Mouse (Mus musculus) Patski (cell line): Measurements from ENCODE around the gene Clip2. TPM values are rescaled to one million over a fixed set of nuclear protein-coding genes. Genes with fewer than 3 reads are reported as not detected.
A peak's percentile ranks its signal among the peaks of the same experiment; 100 is the strongest.
"Not testable (repeated sequence)": the region's sequence is repeated elsewhere in the genome, so short reads cannot be mapped to it uniquely, and the experiment has no call there.

ENCODE experiments used
- ATAC-seq: fragments of 100-300 bp; one replicate; pipeline ENCODE4 v1.8.0; 2021
- CTCF ChIA-PET: fragments of 350-600 bp; sonication (Branson Sonifier 250); formaldehyde crosslinking; loops from one replicate; lab custom pipeline; 2022; ENCODE audit warnings: inconsistent platforms; lab: Charles Lee
- POLR2A ChIA-PET: fragments of 350-600 bp; sonication (Branson Sonifier 250); formaldehyde crosslinking; loops from one replicate; lab custom pipeline; 2022; ENCODE audit warnings: antibody characterized with exemption, inconsistent platforms; lab: Charles Lee
- DNase-seq: peaks from one replicate; pipeline ENCODE4 v3.0.0-alpha.2; 2011; ENCODE audit warnings: low read depth, low spot score
- H3K27me3 ChIP-seq: fragments of 371-371 bp; one replicate; pipeline ENCODE4 v1.5.1; 2021
- CTCF ChIP-seq: fragments of 100-300 bp; IDR thresholded peaks from one replicate; pipeline ENCODE4 v1.5.1; 2021
- in situ Hi-C: fragments of 300-500 bp; cut with MboI; formaldehyde crosslinking; loops from 3 replicates; pipeline ENCODE4 v1.11.1; 2018; ENCODE audit warnings: low pct_unique_long_range_greater_than_20kb, mixed read lengths
- polyA plus RNA-seq: library from polyadenylated mRNA; unstranded; gene quantifications from one replicate; pipeline ENCODE4 v1.2.3, GENCODE M21; 2021

Clip2 gene
- polyA plus RNA-seq, 1 experiment from 2014 or later, result 33.8 TPM

DNA sequence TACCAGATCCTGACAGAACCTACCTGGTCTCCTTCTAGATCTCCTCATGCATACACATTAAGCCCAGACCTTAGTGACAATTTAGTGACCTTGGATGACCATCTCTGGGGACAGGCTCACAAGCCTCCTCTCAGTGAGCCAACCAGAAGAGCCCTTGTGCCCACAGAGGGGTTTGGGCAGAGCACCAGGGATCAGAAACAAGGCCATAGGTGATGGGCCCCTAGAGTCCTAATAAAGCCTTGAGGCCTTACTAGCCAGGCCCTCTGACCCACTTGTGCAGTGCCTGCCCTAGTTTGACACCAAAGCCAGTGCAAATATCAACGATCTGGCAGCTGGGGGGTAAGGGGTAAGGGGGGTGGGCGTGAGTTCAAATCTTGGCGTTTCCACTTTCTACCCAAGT lies 93.8 kb downstream of the Clip2 start:
- no peak for DNase-seq
- POLR2A ChIA-PET, result no interaction called here
- in situ Hi-C loops, result no loop called here
- CTCF ChIA-PET, result no interaction called here
- ATAC-seq, result no peak
- TF ChIP-seq CTCF, result no peak
- no peaks in the 10 kb centered on the region for H3K27me3 ChIP-seq

DNA sequence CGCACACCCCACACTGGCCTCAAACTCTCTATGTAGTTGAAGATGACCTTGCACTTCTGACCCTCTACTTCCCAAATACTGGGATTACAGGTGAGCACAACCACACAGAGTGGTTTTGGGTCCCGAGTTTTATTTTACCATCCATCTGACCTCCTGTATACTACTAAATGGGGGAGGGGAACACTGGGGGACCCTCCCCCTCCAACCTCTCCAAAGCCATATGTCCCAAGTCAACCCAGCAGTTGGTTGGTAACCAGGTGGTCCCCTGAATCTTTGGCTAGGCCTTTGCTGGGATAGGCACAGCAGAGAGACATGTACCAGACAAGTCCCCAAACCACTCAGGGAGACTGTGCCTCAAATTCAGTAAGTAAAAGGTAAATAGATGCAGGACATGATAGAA lies 94.9 kb downstream of the Clip2 start:
- in situ Hi-C loops, result no loop called here
- DNase-seq (no peak), ATAC-seq (no peak)
- no peak for TF ChIP-seq CTCF
- no peaks in the 10 kb centered on the region for H3K27me3 ChIP-seq
- POLR2A ChIA-PET, result no interaction called here
- CTCF ChIA-PET, result no interaction called here

GRCm38 (mm10) chr5:134456503-134456962 lies 95.7 kb downstream of the Clip2 start, which contains the start of gene Gtf2ird1:
TSS of gene Gtf2ird1 (minus strand) at chr5:134456716.
- POLR2A ChIA-PET, result interaction anchor here (1.0 to 1.5 kb wide), 6 partner anchors 17 to 71 kb away, joined by 3 to 9 read pairs (median 6); no protein-coding TSS in a partner anchor
- CTCF ChIA-PET, result interaction anchor here (0.9 kb wide), 1 partner anchor 10 kb away, joined by 3 read pairs; no protein-coding TSS in a partner anchor
- no peak for TF ChIP-seq CTCF
- ATAC-seq (peak; percentile 78), DNase-seq (no peak)
- no peaks in the 10 kb centered on the region for H3K27me3 ChIP-seq
- in situ Hi-C loops, result no loop called here

DNA sequence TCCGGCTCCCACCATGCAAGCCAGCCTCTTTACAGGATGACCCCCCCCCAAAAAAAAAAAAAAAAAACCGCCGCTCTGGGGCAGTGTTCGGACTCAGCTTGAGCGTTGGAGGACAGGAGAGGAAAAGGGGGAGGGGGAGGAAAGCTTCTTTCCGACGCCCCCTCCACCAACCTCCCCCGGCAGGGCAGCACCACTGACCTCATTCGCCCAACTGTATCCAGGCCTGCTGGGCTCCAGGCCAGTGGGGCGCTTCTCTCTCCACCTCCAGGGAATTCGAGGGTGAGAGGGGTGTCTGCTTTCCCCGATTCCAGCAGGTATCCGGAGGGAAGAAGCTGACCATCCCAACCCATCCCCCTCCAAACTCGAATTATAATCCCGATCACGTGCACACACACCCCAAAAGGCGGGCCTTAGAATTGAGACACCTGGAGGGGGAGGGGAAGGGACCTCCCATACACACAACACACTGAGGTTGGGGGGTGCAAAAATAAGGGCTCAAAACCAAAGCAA lies 96.3 kb downstream of the Clip2 start:
- ChIA-PET CTCF (interaction anchor here (0.9 to 2.4 kb wide), 2 partner anchors 11 to 15 kb away, joined by 3 to 8 read pairs; no protein-coding TSS in a partner anchor), POLR2A (interaction anchor here (0.7 to 1.5 kb wide), 7 partner anchors 10 to 71 kb away, joined by 3 to 9 read pairs (median 5); no protein-coding TSS in a partner anchor)
- DNase-seq, result no peak
- H3K27me3 ChIP-seq, result no peaks in the 10 kb centered on the region
- peak; percentile 33 for ATAC-seq
- no peak for TF ChIP-seq CTCF
- in situ Hi-C loops, result no loop called here

- POLR2A ChIA-PET, result interaction anchor here (0.7 to 1.5 kb wide), 7 partner anchors 9 to 70 kb away, joined by 3 to 9 read pairs (median 5); no protein-coding TSS in a partner anchor
- DNase-seq, result no peak
- H3K27me3 ChIP-seq, result no peaks in the 10 kb centered on the region
- peak; percentile 15 for ATAC-seq
- no peak for TF ChIP-seq CTCF
- CTCF ChIA-PET, result interaction anchor here (0.9 to 2.4 kb wide), 2 partner anchors 12 to 14 kb away, joined by 3 to 8 read pairs; no protein-coding TSS in a partner anchor
- in situ Hi-C loops, result no loop called here
Measured at GRCm38 (mm10) chr5:134455186-134455895, 96.9 kb downstream of the Clip2 start.

GRCm38 (mm10) chr5:134454421-134454820 lies 97.8 kb downstream of the Clip2 start:
- no peak for DNase-seq
- CTCF ChIA-PET, result interaction anchor here (2.4 kb wide), 1 partner anchor 14 kb away, joined by 8 read pairs; no protein-coding TSS in a partner anchor
- TF ChIP-seq CTCF, result no peak
- H3K27me3 ChIP-seq, result no peaks in the 10 kb centered on the region
- ATAC-seq, result no peak
- in situ Hi-C loops, result no loop called here
- POLR2A ChIA-PET, result interaction anchor here (1.1 kb wide), 1 partner anchor 81 kb away, joined by 3 read pairs; no protein-coding TSS in a partner anchor

DNA sequence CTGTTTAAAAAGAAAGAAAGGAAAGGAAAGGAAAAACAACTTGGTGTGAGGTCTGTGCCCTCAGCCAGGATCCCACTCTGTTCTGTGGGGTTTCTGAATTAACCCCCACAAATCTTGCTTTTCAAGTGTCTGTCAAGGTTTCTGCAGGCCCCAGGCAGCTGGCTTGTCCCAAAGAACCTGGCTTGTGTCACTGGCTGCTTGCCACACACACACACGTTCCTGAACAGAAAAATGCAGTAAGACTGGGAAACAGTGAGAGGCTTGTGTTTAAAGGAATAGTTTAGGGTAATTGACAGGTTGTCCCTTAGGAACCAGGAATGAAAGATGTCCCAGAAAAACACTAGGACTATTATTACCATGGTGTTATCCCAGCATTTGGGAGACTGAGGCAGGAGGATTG lies 98.7 kb downstream of the Clip2 start:
- no peak for TF ChIP-seq CTCF
- ChIA-PET CTCF (interaction anchor here (1.2 kb wide), 1 partner anchor 80 kb away, joined by 4 read pairs; no protein-coding TSS in a partner anchor), POLR2A (interaction anchor here (1.1 kb wide), 1 partner anchor 80 kb away, joined by 3 read pairs; no protein-coding TSS in a partner anchor)
- DNase-seq (no peak), ATAC-seq (no peak)
- in situ Hi-C loops, result no loop called here
- no peaks in the 10 kb centered on the region for H3K27me3 ChIP-seq

DNA sequence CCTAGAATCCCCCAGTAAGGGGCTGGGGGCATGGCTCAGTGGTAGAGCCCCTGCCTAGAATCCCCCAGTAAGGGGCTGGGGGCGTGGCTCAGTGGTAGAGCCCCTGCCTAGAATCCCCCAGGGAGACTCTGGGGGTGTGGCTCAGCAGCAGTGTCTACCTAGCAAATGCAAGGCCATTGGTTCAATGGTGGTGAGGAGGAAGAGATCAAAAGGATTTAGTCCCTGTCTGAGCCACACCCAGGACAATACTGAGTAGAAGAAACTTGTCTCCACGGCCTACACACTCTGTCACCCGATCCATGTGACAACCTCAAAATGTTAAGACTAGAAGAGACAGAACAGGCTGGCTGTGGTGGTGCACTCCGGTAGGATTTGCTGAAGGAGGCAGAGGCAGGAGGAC lies 105.5 kb downstream of the Clip2 start:
- DNase-seq, ATAC-seq, H3K27me3 ChIP-seq, in situ Hi-C loops, CTCF ChIA-PET: not testable (repeated sequence)
- POLR2A ChIA-PET, result interaction anchor here (0.5 kb wide), 1 partner anchor 88 kb away, joined by 5 read pairs; no protein-coding TSS in a partner anchor

- no peaks in the 10 kb centered on the region for H3K27me3 ChIP-seq
- DNase-seq, result no peak
- in situ Hi-C loops, result no loop called here
Measured at GRCm38 (mm10) chr5:134445895-134446294, 106.3 kb downstream of the Clip2 start.

GRCm38 (mm10) chr5:134445208-134445831 lies 106.9 kb downstream of the Clip2 start:
- CTCF ChIA-PET, result no interaction called here
- DNase-seq, result no peak
- POLR2A ChIA-PET, result interaction anchor here (0.7 kb wide), 1 partner anchor 10 kb away, joined by 3 read pairs; no protein-coding TSS in a partner anchor
- in situ Hi-C loops, result no loop called here
- no peaks in the 10 kb centered on the region for H3K27me3 ChIP-seq
- no peak for ATAC-seq
- no peak for TF ChIP-seq CTCF

More at GRCm38 (mm10) chr5:134445895-134446294, 106.3 kb downstream of the Clip2 start:
- no peak for TF ChIP-seq CTCF
- POLR2A ChIA-PET, result interaction anchor here (0.7 kb wide), 1 partner anchor 10 kb away, joined by 3 read pairs; no protein-coding TSS in a partner anchor
- peak; percentile 24 for ATAC-seq
- CTCF ChIA-PET, result no interaction called here
